ENCODE assay signal across 9 mouse cellular contexts in genomic region chr1:22806626-22807096, GRCm38 (mm10). TPM values are rescaled to one million over a fixed set of nuclear protein-coding genes. Genes with fewer than 3 reads are reported as not detected.
DNase-seq lines count a peak whose midpoint lies in the region; ATAC-seq and TF ChIP-seq lines count a peak whose summit lies in the region.
"Had no signal": no experiment of that assay in that cellular context is flagged by ENCODE, and none has a peak within 500 bp of the region (broad histone marks: within the 10 kb centered on the region; RNA-seq: fewer than 3 reads in every experiment).

No protein-coding gene starts in this region.

- no peak overlapping the region for H3K9ac ChIP-seq in heart, embryonic 12.5 days
- H3K9ac ChIP-seq in forebrain, embryonic 12.5 days: 0 out of 2 replicates have a peak overlapping the region, but pooled peaks have one; percentile 89
- H3K9ac ChIP-seq in liver, embryonic 16.5 days (ENCODE audit: low read depth, low read length): no peak overlapping the region

- intact Hi-C loops in heart, postnatal 10 days (cut with DNase I): loop anchor here (5.0 to 10.0 kb wide), 2 partner anchors 256 to 338 kb away; no protein-coding TSS in a partner anchor

- H3K36me3 ChIP-seq in heart, embryonic 12.5 days: no peaks in the 10 kb centered on the region
- H3K36me3 ChIP-seq in forebrain, embryonic 12.5 days (replicated peaks): no peaks in the 10 kb centered on the region
- H3K36me3 ChIP-seq in liver, embryonic 16.5 days (ENCODE audit: control insufficient read depth, insufficient read depth): no peaks in the 10 kb centered on the region

- no peaks in the 10 kb centered on the region for H3K9me3 ChIP-seq in heart, embryonic 12.5 days (replicated peaks)
- H3K9me3 ChIP-seq in forebrain, embryonic 12.5 days: no peaks in the 10 kb centered on the region
- no peaks in the 10 kb centered on the region for H3K9me3 ChIP-seq in liver, embryonic 16.5 days (replicated peaks; ENCODE audit: control insufficient read depth, low read length)

- H3K4me2 ChIP-seq in heart, embryonic 12.5 days: peak overlapping the region; percentile 97
- peak overlapping the region; percentile 83 for H3K4me2 ChIP-seq in forebrain, embryonic 12.5 days
- 0 out of 2 replicates have a peak overlapping the region, but pooled peaks have one; percentile 66 for H3K4me2 ChIP-seq in liver, embryonic 16.5 days (ENCODE audit: low read depth, low read length)

- WGBS in heart, embryonic 12.5 days: 23% methylated on average over 8 of the region's 8 CpGs
- WGBS in forebrain, embryonic 12.5 days: 25% methylated on average over 8 of the region's 8 CpGs
- WGBS in liver, embryonic 16.5 days (ENCODE audit: insufficient replicate concordance): 15% methylated on average over 8 of the region's 8 CpGs
- WGBS in lung, adult 2 months: 29% methylated on average over 8 of the region's 8 CpGs

- DNase-seq in heart, postnatal 10 days: no peak
- peak; percentile 49 for DNase-seq in brain, adult 2 months (ENCODE audit: low read depth, low spot score)
- no peak for DNase-seq in ovary, adult 18-20 months (ENCODE audit: low spot score)
- DNase-seq in spleen, postnatal 36 days (ENCODE audit: low spot score in 2 of 2): no peak
- no peak for DNase-seq in lung, adult 2 months

- TF ChIP-seq POLR2A in lung, adult 2 months (IDR thresholded peaks at IDR 0.05; ENCODE audit: borderline replicate concordance, extremely low read depth, low read depth, low read length): no peak

- peaks cover 17% of the 10 kb centered on the region for H3K27me3 ChIP-seq in heart, embryonic 12.5 days (replicated peaks)
- peaks cover 8% of the 10 kb centered on the region; the same call in 1 of the 2 replicates for H3K27me3 ChIP-seq in forebrain, embryonic 12.5 days
- H3K27me3 ChIP-seq in liver, embryonic 16.5 days (ENCODE audit: control insufficient read depth, insufficient read depth, low read depth, low read length): peaks cover 20% of the 10 kb centered on the region
- H3K27me3 ChIP-seq: CH12.LX had no signal

- H3K4me1 ChIP-seq in heart, embryonic 12.5 days (replicated peaks): peaks cover 12% of the 10 kb centered on the region
- H3K4me1 ChIP-seq in forebrain, embryonic 12.5 days: peaks cover 18% of the 10 kb centered on the region; the same call in 1 of the 2 replicates
- H3K4me1 ChIP-seq in liver, embryonic 16.5 days (ENCODE audit: control insufficient read depth, low read depth, low read length): no peaks in the 10 kb centered on the region
- peaks cover 3% of the 10 kb centered on the region; the same call in 1 of the 2 replicates for H3K4me1 ChIP-seq in lung, adult 2 months (ENCODE audit: control insufficient read depth, insufficient read depth, low read length)

- H3K27ac ChIP-seq in heart, embryonic 12.5 days (ENCODE audit: poor library complexity, severe bottlenecking): no peak overlapping the region
- H3K27ac ChIP-seq in forebrain, embryonic 12.5 days: no peak overlapping the region
- H3K27ac ChIP-seq in liver, embryonic 16.5 days (ENCODE audit: low read length): no peak overlapping the region

- no peak for TF ChIP-seq CTCF in lung, adult 2 months (IDR thresholded peaks at IDR 0.05; ENCODE audit: insufficient read depth, low read length)

- peak overlapping the region; percentile 72 for H3K4me3 ChIP-seq in heart, embryonic 12.5 days
- H3K4me3 ChIP-seq in forebrain, embryonic 12.5 days (replicated peaks): peak overlapping the region; percentile 72
- peak overlapping the region; percentile 46 for H3K4me3 ChIP-seq in liver, embryonic 16.5 days (ENCODE audit: low read depth, low read length)
- H3K4me3 ChIP-seq in lung, adult 2 months (replicated peaks; ENCODE audit: extremely low read depth, low read depth, low read length): no peak overlapping the region

- no peak for ATAC-seq in heart, embryonic 12.5 days (ENCODE audit: insufficient number of reproducible peaks, low FRiP score)
- no peak for ATAC-seq in forebrain, embryonic 12.5 days (ENCODE audit: low FRiP score)
- ATAC-seq in liver, embryonic 16.5 days (ENCODE audit: low read depth): no peak

RNA-seq across cellular contexts. Expression of gene Rims1, which starts 0.9 kb away (rescaled TPM):
- polyA plus RNA-seq in heart, embryonic 12.5 days (2016; fragmentation: Nextera tagmentation; extraction: Ambion mirVana): 1.5 and 1.8 TPM in 2 replicates
- under 1 TPM; 0.24 to 0.25 TPM for total RNA-seq in heart, postnatal 10 days (2021)
- 3.4 and 5.4 TPM in 2 replicates for polyA plus RNA-seq in forebrain, embryonic 12.5 days (2016; fragmentation: Nextera tagmentation; extraction: Ambion mirVana)
- 0.08 TPM in 1 of 2 replicates, not detected in the other for polyA plus RNA-seq in liver, embryonic 16.5 days (2015; fragmentation: Nextera tagmentation; extraction: Ambion mirVana)
- polyA plus RNA-seq in lung, adult 2 months (2012; rRNA removed): 0.07 and 0.13 TPM in 2 replicates
- total RNA-seq: CH12.LX had no signal
